Mouse (Mus musculus): ENCODE results near the gene Olfr896-ps1. TPM values are rescaled to one million over a fixed set of nuclear protein-coding genes. Genes with fewer than 3 reads are reported as not detected.

Olfr896-ps1 gene
- not detected for polyA plus RNA-seq (2017; shearing (Covaris generic))

DNA sequence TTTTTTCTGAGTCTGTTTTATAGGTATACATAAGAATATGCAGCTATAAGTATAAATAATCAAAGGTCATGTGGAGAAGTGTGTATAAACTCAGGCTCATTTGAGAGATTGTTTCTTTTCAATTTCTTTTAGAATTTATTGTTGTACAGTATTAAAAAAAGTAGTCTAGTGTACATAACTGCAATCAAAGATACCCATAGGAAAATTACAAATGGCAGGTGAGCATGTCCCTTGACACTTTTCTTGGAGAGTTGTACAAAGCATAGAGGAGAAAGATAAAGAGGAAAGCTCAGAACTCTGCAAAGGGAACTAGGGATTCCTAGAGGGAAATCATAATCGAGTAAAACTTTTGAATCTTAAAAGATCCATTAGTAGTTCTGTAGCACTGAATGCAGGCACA, at the start of gene Olfr896-ps1:
Gene Olfr896-ps1, plus strand, starts transcription at position 301 of the 400 bp plus-strand sequence.

DNA sequence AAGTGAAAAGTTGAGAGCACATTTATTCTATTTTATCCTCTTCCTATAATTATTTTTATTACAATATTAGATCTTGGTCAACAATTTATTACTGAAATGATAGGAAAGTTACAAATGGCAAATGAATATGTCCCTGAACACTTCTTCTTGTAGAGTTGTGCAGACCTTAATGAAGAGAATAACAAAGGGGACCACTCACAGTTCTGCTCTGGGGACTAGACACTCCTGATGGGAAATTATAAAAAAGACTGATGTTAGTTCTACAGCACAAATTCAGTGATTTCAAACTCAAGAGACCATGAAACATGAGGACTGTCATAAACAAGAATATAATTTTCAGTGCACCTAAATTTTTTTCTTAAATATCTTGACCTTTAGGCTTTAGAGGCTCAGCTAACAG, 38.4 kb upstream of the Olfr896-ps1 start, which contains the start of gene Olfr143:
Gene Olfr143, plus strand, starts transcription at position 301 of the 400 bp plus-strand sequence.

DNA sequence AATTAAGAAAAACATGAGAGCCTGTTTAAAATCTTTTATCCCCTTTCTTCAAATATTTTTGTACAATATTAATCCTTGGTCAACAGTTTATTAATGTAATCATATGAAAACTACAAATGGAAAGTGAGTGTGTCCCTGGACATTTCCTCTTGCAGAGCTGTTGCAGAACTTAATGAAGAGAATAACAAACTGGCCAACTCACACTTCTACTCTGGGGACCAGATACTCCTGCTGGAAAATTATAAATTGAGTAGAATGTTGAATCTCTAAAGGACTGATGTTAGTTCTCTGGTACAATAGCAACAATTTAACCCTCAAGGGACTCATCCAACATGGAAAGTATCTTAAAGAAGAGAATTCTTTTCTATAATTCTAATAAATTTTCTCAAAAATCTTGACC, 23.4 kb upstream of the Olfr896-ps1 start, which contains the start of gene Olfr895:
Gene Olfr895, plus strand, starts transcription at position 301 of the 400 bp plus-strand sequence.

DNA sequence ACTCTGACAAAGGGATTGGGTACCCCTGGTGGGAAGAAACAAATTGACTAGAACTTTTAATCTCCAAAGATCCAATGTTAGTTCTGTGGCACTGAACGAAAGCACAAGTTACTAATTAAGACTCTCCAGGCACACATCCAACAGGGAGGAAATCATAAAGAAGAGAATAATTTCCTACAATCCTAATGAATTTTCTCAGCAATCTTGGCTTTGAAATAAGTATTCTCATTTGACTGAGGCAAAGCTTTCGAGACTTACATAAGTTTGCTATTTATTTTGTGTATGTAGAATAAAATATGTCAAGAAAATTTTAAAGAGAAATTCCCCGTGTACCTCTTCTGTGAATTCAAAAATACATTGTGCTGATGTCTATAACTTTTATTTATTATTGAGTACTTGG, 37.9 kb downstream of the Olfr896-ps1 start, which contains the start of gene Olfr25:
Gene Olfr25, plus strand, starts transcription at position 301 of the 400 bp plus-strand sequence.

Other genes with a start within 250 kb of the Olfr896-ps1 start
- gene Olfr884, start 244.6 kb upstream of the Olfr896-ps1 start, polyA plus RNA-seq (2017; shearing (Covaris generic)), result not detected
- not detected for gene Olfr885, start 229.8 kb upstream of the Olfr896-ps1 start, polyA plus RNA-seq (2017; shearing (Covaris generic))
- gene Olfr887, start 207.0 kb upstream of the Olfr896-ps1 start, polyA plus RNA-seq (2017; shearing (Covaris generic)), result not detected
- not detected for gene Olfr888, start 183.0 kb upstream of the Olfr896-ps1 start, polyA plus RNA-seq (2017; shearing (Covaris generic))
- gene Olfr889, start 175.9 kb upstream of the Olfr896-ps1 start, polyA plus RNA-seq (2017; shearing (Covaris generic)), result not detected
- 0.10 TPM for gene Olfr890, start 148.6 kb upstream of the Olfr896-ps1 start, polyA plus RNA-seq (2017; shearing (Covaris generic))
- gene Olfr891, start 110.3 kb upstream of the Olfr896-ps1 start, polyA plus RNA-seq (2017; shearing (Covaris generic)), result not detected
- gene Olfr893, start 82.7 kb upstream of the Olfr896-ps1 start, polyA plus RNA-seq (2017; shearing (Covaris generic)), result not detected
- not detected for gene Olfr894, start 73.1 kb upstream of the Olfr896-ps1 start, polyA plus RNA-seq (2017; shearing (Covaris generic))
- not detected for gene Olfr143, start 38.3 kb upstream of the Olfr896-ps1 start, polyA plus RNA-seq (2017; shearing (Covaris generic))
- gene Olfr895, start 23.3 kb upstream of the Olfr896-ps1 start, polyA plus RNA-seq (2017; shearing (Covaris generic)), result not detected
- not detected for gene Olfr25, start 38.0 kb downstream of the Olfr896-ps1 start, polyA plus RNA-seq (2017; shearing (Covaris generic))
- not detected for gene Olfr898, start 57.3 kb downstream of the Olfr896-ps1 start, polyA plus RNA-seq (2017; shearing (Covaris generic))
- gene Olfr250, start 75.8 kb downstream of the Olfr896-ps1 start, polyA plus RNA-seq (2017; shearing (Covaris generic)), result not detected
- not detected for gene Olfr251, start 86.0 kb downstream of the Olfr896-ps1 start, polyA plus RNA-seq (2017; shearing (Covaris generic))
- not detected for gene Olfr147, start 110.6 kb downstream of the Olfr896-ps1 start, polyA plus RNA-seq (2017; shearing (Covaris generic))
- 0.20 TPM for gene Olfr901, start 138.3 kb downstream of the Olfr896-ps1 start, polyA plus RNA-seq (2017; shearing (Covaris generic))
- not detected for gene Olfr902, start 156.5 kb downstream of the Olfr896-ps1 start, polyA plus RNA-seq (2017; shearing (Covaris generic))
- gene Olfr904, start 172.0 kb downstream of the Olfr896-ps1 start, polyA plus RNA-seq (2017; shearing (Covaris generic)), result not detected
- not detected for gene Olfr905, start 180.0 kb downstream of the Olfr896-ps1 start, polyA plus RNA-seq (2017; shearing (Covaris generic))
- not detected for gene Olfr906, start 196.0 kb downstream of the Olfr896-ps1 start, polyA plus RNA-seq (2017; shearing (Covaris generic))
- not detected for gene Olfr907, start 204.7 kb downstream of the Olfr896-ps1 start, polyA plus RNA-seq (2017; shearing (Covaris generic))
- not detected for gene Olfr911-ps1, start 230.5 kb downstream of the Olfr896-ps1 start, polyA plus RNA-seq (2017; shearing (Covaris generic))
- gene Olfr910, start 246.7 kb downstream of the Olfr896-ps1 start, polyA plus RNA-seq (2017; shearing (Covaris generic)), result not detected